ENCODE assay signal across 12 mouse cellular contexts in genomic region chr5:143999409-143999808, GRCm38 (mm10). TPM values are rescaled to one million over a fixed set of nuclear protein-coding genes. Genes with fewer than 3 reads are reported as not detected.
A peak's percentile ranks its signal among the peaks of the same experiment; 100 is the strongest.
DNase-seq lines count a peak whose midpoint lies in the region; ATAC-seq and TF ChIP-seq lines count a peak whose summit lies in the region.
"Had no signal": no experiment of that assay in that cellular context is flagged by ENCODE, and none has a peak within 500 bp of the region (broad histone marks: within the 10 kb centered on the region; RNA-seq: fewer than 3 reads in every experiment).

No protein-coding gene starts in this region.

- no peaks in the 10 kb centered on the region for H3K9me3 ChIP-seq in intestine, postnatal 0 days (ENCODE audit: control insufficient read depth)
- H3K9me3 ChIP-seq in intestine, embryonic 15.5 days: no peaks in the 10 kb centered on the region
- H3K9me3 ChIP-seq in midbrain, embryonic 14.5 days (ENCODE audit: control insufficient read depth, low read length): no peaks in the 10 kb centered on the region
- no peaks in the 10 kb centered on the region for H3K9me3 ChIP-seq in midbrain, embryonic 16.5 days (replicated peaks; ENCODE audit: control insufficient read depth, low read length, poor library complexity, severe bottlenecking)
- H3K9me3 ChIP-seq in stomach, postnatal 0 days (ENCODE audit: control insufficient read depth, low read length): no peaks in the 10 kb centered on the region
- H3K9me3 ChIP-seq: hindbrain, embryonic 15.5 days; neural tube, embryonic 15.5 days had no signal

- TF ChIP-seq EP300 in stomach, postnatal 0 days (optimal IDR thresholded peaks at IDR 0.05): no peak

- peak; percentile 10 for DNase-seq in midbrain, embryonic 14.5 days
- DNase-seq in NIH3T3 (ENCODE audit: low read depth): peak; percentile 14
- DNase-seq in stomach, postnatal 0 days (ENCODE audit: low spot score): peak; percentile 30
- no peak for DNase-seq in frontal cortex, postnatal 36 days (ENCODE audit: low spot score in 2 of 2)
- DNase-seq: right cerebral cortex, postnatal 4 days had no signal

- WGBS in intestine, postnatal 0 days: 92% methylated on average over 1 of the region's 1 CpGs
- 83% methylated on average over 1 of the region's 1 CpGs for WGBS in intestine, embryonic 15.5 days
- WGBS in midbrain, embryonic 14.5 days: 85% methylated on average over 1 of the region's 1 CpGs
- WGBS in midbrain, embryonic 16.5 days: 88% methylated on average over 1 of the region's 1 CpGs
- WGBS in stomach, postnatal 0 days: 89% methylated on average over 1 of the region's 1 CpGs

- no peak for ATAC-seq in intestine, postnatal 0 days
- ATAC-seq in intestine, embryonic 15.5 days: no peak
- no peak for ATAC-seq in midbrain, embryonic 14.5 days (ENCODE audit: low FRiP score, low TSS enrichment)
- ATAC-seq in midbrain, embryonic 16.5 days: no peak
- no peak for ATAC-seq in stomach, postnatal 0 days (ENCODE audit: low FRiP score, low TSS enrichment)

- peak; percentile 63 for TF ChIP-seq CTCF in intestine, postnatal 0 days (IDR thresholded peaks at IDR 0.05; ENCODE audit: low read depth)
- peak; percentile 61 for TF ChIP-seq CTCF in stomach, postnatal 0 days (IDR thresholded peaks at IDR 0.05; ENCODE audit: low read depth)

- no peaks in the 10 kb centered on the region for H3K27me3 ChIP-seq in intestine, postnatal 0 days (replicated peaks; ENCODE audit: control insufficient read depth, insufficient read depth, low read length)
- no peaks in the 10 kb centered on the region for H3K27me3 ChIP-seq in intestine, embryonic 15.5 days (replicated peaks)
- no peaks in the 10 kb centered on the region for H3K27me3 ChIP-seq in midbrain, embryonic 14.5 days (ENCODE audit: control insufficient read depth, insufficient read depth, low read length)
- H3K27me3 ChIP-seq in midbrain, embryonic 16.5 days (ENCODE audit: control insufficient read depth, insufficient read depth, low read depth, low read length): no peaks in the 10 kb centered on the region
- H3K27me3 ChIP-seq in stomach, postnatal 0 days (ENCODE audit: control insufficient read depth, insufficient read depth, low read length): no peaks in the 10 kb centered on the region
- H3K27me3 ChIP-seq: forebrain, embryonic 12.5 days; hindbrain, embryonic 15.5 days; limb, embryonic 13.5 days; neural tube, embryonic 15.5 days had no signal

- no peak overlapping the region for H3K4me2 ChIP-seq in intestine, postnatal 0 days (replicated peaks; ENCODE audit: low read depth)
- no peak overlapping the region for H3K4me2 ChIP-seq in intestine, embryonic 15.5 days (replicated peaks)
- no peak overlapping the region for H3K4me2 ChIP-seq in midbrain, embryonic 14.5 days (ENCODE audit: low read length)
- no peak overlapping the region for H3K4me2 ChIP-seq in midbrain, embryonic 16.5 days (ENCODE audit: low read length)
- H3K4me2 ChIP-seq in stomach, postnatal 0 days (replicated peaks; ENCODE audit: low read depth): no peak overlapping the region
- H3K4me2 ChIP-seq: forebrain, embryonic 12.5 days; hindbrain, embryonic 15.5 days; limb, embryonic 13.5 days; neural tube, embryonic 15.5 days had no signal

- H3K36me3 ChIP-seq in intestine, postnatal 0 days (ENCODE audit: control insufficient read depth, insufficient read depth): peaks cover 83% of the 10 kb centered on the region
- H3K36me3 ChIP-seq in intestine, embryonic 15.5 days: peaks cover 45% of the 10 kb centered on the region
- H3K36me3 ChIP-seq in midbrain, embryonic 14.5 days (ENCODE audit: control insufficient read depth, insufficient read depth, low read length): peaks cover 97% of the 10 kb centered on the region
- peaks cover 56% of the 10 kb centered on the region for H3K36me3 ChIP-seq in midbrain, embryonic 16.5 days (ENCODE audit: control insufficient read depth, insufficient read depth, low read length)
- peaks cover 35% of the 10 kb centered on the region for H3K36me3 ChIP-seq in stomach, postnatal 0 days (ENCODE audit: control insufficient read depth, insufficient read depth, low read length)

- no peak overlapping the region for H3K27ac ChIP-seq in intestine, postnatal 0 days (ENCODE audit: low read depth, low read length)
- H3K27ac ChIP-seq in intestine, embryonic 15.5 days: no peak overlapping the region
- H3K27ac ChIP-seq in midbrain, embryonic 14.5 days (replicated peaks; ENCODE audit: low read depth, low read length): no peak overlapping the region
- H3K27ac ChIP-seq in midbrain, embryonic 16.5 days (ENCODE audit: low read length): no peak overlapping the region
- no peak overlapping the region for H3K27ac ChIP-seq in stomach, postnatal 0 days (replicated peaks)
- H3K27ac ChIP-seq: forebrain, embryonic 12.5 days; hindbrain, embryonic 15.5 days; limb, embryonic 13.5 days; neural tube, embryonic 15.5 days had no signal

- H3K4me1 ChIP-seq in intestine, postnatal 0 days (replicated peaks; ENCODE audit: control insufficient read depth, insufficient read depth, low read length): no peaks in the 10 kb centered on the region
- no peaks in the 10 kb centered on the region for H3K4me1 ChIP-seq in intestine, embryonic 15.5 days (replicated peaks)
- no peaks in the 10 kb centered on the region for H3K4me1 ChIP-seq in midbrain, embryonic 14.5 days (ENCODE audit: control insufficient read depth, insufficient read depth, low read length)
- no peaks in the 10 kb centered on the region for H3K4me1 ChIP-seq in midbrain, embryonic 16.5 days (ENCODE audit: control insufficient read depth, insufficient read depth, low read length)
- H3K4me1 ChIP-seq in stomach, postnatal 0 days (replicated peaks; ENCODE audit: control insufficient read depth, insufficient read depth): no peaks in the 10 kb centered on the region
- H3K4me1 ChIP-seq: forebrain, embryonic 12.5 days; hindbrain, embryonic 15.5 days; limb, embryonic 13.5 days; neural tube, embryonic 15.5 days had no signal

- H3K4me3 ChIP-seq in intestine, postnatal 0 days (ENCODE audit: low read depth, low read length): no peak overlapping the region
- no peak overlapping the region for H3K4me3 ChIP-seq in intestine, embryonic 15.5 days (replicated peaks)
- H3K4me3 ChIP-seq in midbrain, embryonic 14.5 days (replicated peaks; ENCODE audit: low read depth, low read length): no peak overlapping the region
- no peak overlapping the region for H3K4me3 ChIP-seq in midbrain, embryonic 16.5 days (ENCODE audit: low read depth, low read length)
- no peak overlapping the region for H3K4me3 ChIP-seq in stomach, postnatal 0 days (ENCODE audit: low read depth, low read length)
- H3K4me3 ChIP-seq: forebrain, embryonic 12.5 days; hindbrain, embryonic 15.5 days; limb, embryonic 13.5 days; neural tube, embryonic 15.5 days had no signal

- H3K9ac ChIP-seq in intestine, postnatal 0 days (ENCODE audit: low read depth, low read length): no peak overlapping the region
- no peak overlapping the region for H3K9ac ChIP-seq in intestine, embryonic 15.5 days
- H3K9ac ChIP-seq in midbrain, embryonic 14.5 days (replicated peaks; ENCODE audit: low read length): no peak overlapping the region
- no peak overlapping the region for H3K9ac ChIP-seq in midbrain, embryonic 16.5 days (ENCODE audit: low read depth, low read length)
- no peak overlapping the region for H3K9ac ChIP-seq in stomach, postnatal 0 days (ENCODE audit: low read length)
- H3K9ac ChIP-seq: forebrain, embryonic 12.5 days; hindbrain, embryonic 15.5 days; limb, embryonic 13.5 days; neural tube, embryonic 15.5 days had no signal

RNA-seq across cellular contexts. Expression of gene Ccz1, which starts 15.3 kb away (rescaled TPM):
- polyA plus RNA-seq in intestine, postnatal 0 days (2015; fragmentation: Nextera tagmentation; extraction: Ambion mirVana): 58.1 and 59.9 TPM in 2 replicates
- 69.0 and 75.7 TPM in 2 replicates for polyA plus RNA-seq in intestine, embryonic 15.5 days (2015; fragmentation: Nextera tagmentation; extraction: Ambion mirVana)
- 82.9 and 97.9 TPM in 2 replicates for polyA plus RNA-seq in midbrain, embryonic 14.5 days (2014; fragmentation: Nextera tagmentation; extraction: Ambion mirVana)
- polyA plus RNA-seq in midbrain, embryonic 16.5 days (2015; fragmentation: Nextera tagmentation; extraction: Ambion mirVana): 82.5 and 82.7 TPM in 2 replicates
- 57.1 and 59.6 TPM in 2 replicates for polyA plus RNA-seq in stomach, postnatal 0 days (2015; fragmentation: Nextera tagmentation; extraction: Ambion mirVana)

RNA-seq across cellular contexts. Expression of gene Ocm, which starts 27.1 kb away (rescaled TPM):
- not detected in 2 replicates for polyA plus RNA-seq in intestine, postnatal 0 days (2015; fragmentation: Nextera tagmentation; extraction: Ambion mirVana)
- not detected in 2 replicates for polyA plus RNA-seq in intestine, embryonic 15.5 days (2015; fragmentation: Nextera tagmentation; extraction: Ambion mirVana)
- polyA plus RNA-seq in midbrain, embryonic 14.5 days (2014; fragmentation: Nextera tagmentation; extraction: Ambion mirVana): not detected in 2 replicates
- polyA plus RNA-seq in midbrain, embryonic 16.5 days (2015; fragmentation: Nextera tagmentation; extraction: Ambion mirVana): not detected in 2 replicates
- polyA plus RNA-seq in stomach, postnatal 0 days (2015; fragmentation: Nextera tagmentation; extraction: Ambion mirVana): 0.16 and 0.23 TPM in 2 replicates
- polyA plus RNA-seq: forebrain, embryonic 12.5 days; hindbrain, embryonic 15.5 days; limb, embryonic 13.5 days; neural tube, embryonic 15.5 days had no signal

Comparison
In these comparisons a context has a peak if more than half of its experiments do, and no peak if none do; other contexts are left out.
1. DNase-seq: peak in midbrain, embryonic 14.5 days (single experiment), NIH3T3 (single experiment) and stomach, postnatal 0 days (single experiment); none in frontal cortex, postnatal 36 days (0 of 2).